Mouse (Mus musculus) ES-E14 (cell line): ENCODE data around the gene Psme4. TPM values are rescaled to one million over a fixed set of nuclear protein-coding genes. Genes with fewer than 3 reads are reported as not detected.
"Not testable (repeated sequence)": the region's sequence is repeated elsewhere in the genome, so short reads cannot be mapped to it uniquely, and the experiment has no call there.

ENCODE experiments used
- DNase-seq: peaks from one replicate; pipeline ENCODE4 v3.0.0-alpha.2; 2013; ENCODE audit warnings: low read depth, low spot score
- H3K27ac ChIP-seq: 2 replicates; pipeline ENCODE4 v1.5.1; 2012; ENCODE audit warnings: low read depth, mild to moderate bottlenecking, low read length, moderate library complexity, mixed read lengths; ENCODE audit not compliant: poor library complexity, insufficient read depth, severe bottlenecking
- H3K36me3 ChIP-seq: 2 replicates; pipeline ENCODE4 v1.6.1; 2012; ENCODE audit warnings: mild to moderate bottlenecking, low read length, moderate library complexity, mixed read lengths; ENCODE audit not compliant: control insufficient read depth, poor library complexity, insufficient read depth, severe bottlenecking
- H3K4me1 ChIP-seq, 2 experiments: fragments of 150-350 bp in 1 of 2; sonication (generic) in 1 of 2; 2 replicates each; pipeline ENCODE4 v1.6.1; 2012; ENCODE audit warnings: low read length in 2 of 2, mild to moderate bottlenecking in 1 of 2, mixed read lengths in 1 of 2; ENCODE audit not compliant: control insufficient read depth in 2 of 2, insufficient read depth in 2 of 2, poor library complexity in 1 of 2
- H3K4me3 ChIP-seq, 2 experiments: fragments of 150-350 bp in 1 of 2; sonication (generic) in 1 of 2; 2 replicates each; pipeline ENCODE4 v1.5.1; 2012; ENCODE audit warnings: low read length in 2 of 2, low read depth in 1 of 2, mild to moderate bottlenecking in 1 of 2, mixed read lengths in 1 of 2; ENCODE audit not compliant: insufficient read depth in 1 of 2, poor library complexity in 1 of 2, severe bottlenecking in 1 of 2
- H3K9ac ChIP-seq: 2 replicates; pipeline ENCODE4 v1.6.1; 2012; ENCODE audit warnings: low read depth, mild to moderate bottlenecking, low read length, mixed read lengths; ENCODE audit not compliant: poor library complexity, insufficient read depth, severe bottlenecking
- H3K9me3 ChIP-seq: fragments of 150-350 bp; sonication (generic); 2 replicates; pipeline ENCODE4 v1.6.1; 2012; ENCODE audit warnings: low read depth, mild to moderate bottlenecking, low read length; ENCODE audit not compliant: control insufficient read depth, insufficient read depth
- CHD2 ChIP-seq: IDR thresholded peaks from 2 replicates; pipeline ENCODE4 v1.6.1; 2014; ENCODE audit warnings: mild to moderate bottlenecking, low read depth, low read length, inconsistent platforms
- HCFC1 ChIP-seq: IDR thresholded peaks from 2 replicates; pipeline ENCODE4 v1.6.1; 2012; ENCODE audit warnings: low read length, inconsistent platforms, borderline replicate concordance; ENCODE audit not compliant: insufficient read depth
- MAFK ChIP-seq: IDR thresholded peaks from 2 replicates; pipeline ENCODE4 v1.6.1; 2014; ENCODE audit warnings: mild to moderate bottlenecking, low read depth, low read length, inconsistent platforms; ENCODE audit not compliant: insufficient read depth
- ZC3H11A ChIP-seq: IDR thresholded peaks from 2 replicates; pipeline ENCODE4 v1.6.1; 2012; ENCODE audit warnings: low read depth, mild to moderate bottlenecking, inconsistent platforms, low read length, borderline replicate concordance
- ZNF384 ChIP-seq: IDR thresholded peaks from 2 replicates; pipeline ENCODE4 v1.6.1; 2012; ENCODE audit warnings: low read depth, low read length, inconsistent platforms
- in situ Hi-C, 2 experiments: fragments of 600-800 bp; cut with MboI; formaldehyde crosslinking; loops; one replicate each; pipeline ENCODE4 v1.15.1; 2025; ENCODE audit warnings: low sequenced_read_pairs in 2 of 2, inconsistent platforms in 1 of 2; ENCODE audit not compliant: unreplicated experiment in 2 of 2
- total RNA-seq: library from RNA; depleted of rRNA; stranded (reverse); fragments of 300-350 nt; gene quantifications from 2 replicates; pipeline ENCODE4 v1.2.3, GENCODE M21; 2012

The Psme4 gene
- total RNA-seq, 1 experiment = 91.2 TPM

- peak; percentile 75 for TF ChIP-seq MAFK
- H3K4me1 ChIP-seq = peaks cover 0 to 19% of the 10 kb centered on the region in 2 experiments; a peak in 3 of 4 replicates
- H3K36me3 ChIP-seq, DNase-seq, H3K9me3 ChIP-seq, in situ Hi-C loops: not testable (repeated sequence)
- H3K9ac ChIP-seq = peak overlapping the region; percentile 79
- H3K27ac ChIP-seq = peak overlapping the region; percentile 47; the same call in 1 of the 2 replicates
- H3K4me3 ChIP-seq = peak overlapping the region; percentile 61 to 73
These were observed 17.1 kb upstream of the Psme4 start for GRCm38 (mm10) chr11:30754486-30754854.

- peaks cover 2% of the 10 kb centered on the region for H3K36me3 ChIP-seq
- in situ Hi-C loops = no loop called here
- DNase-seq = no peak
- H3K4me3 ChIP-seq = peak overlapping the region; percentile 73 to 79
- H3K9ac ChIP-seq = peak overlapping the region; percentile 79
- peak overlapping the region; percentile 54 for H3K27ac ChIP-seq
- H3K9me3 ChIP-seq = no peaks in the 10 kb centered on the region
- TF ChIP-seq ZC3H11A = no peak
- TF ChIP-seq HCFC1 = peak; percentile 8; the same call in 1 of the 2 replicates
- H3K4me1 ChIP-seq = peaks cover 0 to 17% of the 10 kb centered on the region in 2 experiments; a peak in 3 of 4 replicates
These were observed 16.5 kb upstream of the Psme4 start for GRCm38 (mm10) chr11:30754855-30755530.

- peak overlapping the region; percentile 63; the same call in 1 of the 2 replicates for H3K27ac ChIP-seq
- H3K9me3 ChIP-seq = peaks cover 2% of the 10 kb centered on the region; the same call in 1 of the 2 replicates
- no peak overlapping the region for H3K4me3 ChIP-seq
- in situ Hi-C loops = no loop called here
- no peak overlapping the region for H3K9ac ChIP-seq
- 0 out of 4 replicates have a peak, but pooled peaks cover 0 to 2% of the 10 kb centered on the region in 2 experiments for H3K4me1 ChIP-seq
- no peak for DNase-seq
- peaks cover 2% of the 10 kb centered on the region for H3K36me3 ChIP-seq
- TF ChIP-seq MAFK (no peak), ZNF384 (no peak), CHD2 (no peak), HCFC1 (no peak), ZC3H11A (no peak)
These were observed 10.1 kb upstream of the Psme4 start for GRCm38 (mm10) chr11:30761381-30761780.

GRCm38 (mm10) chr11:30761891-30762290 lies 9.6 kb upstream of the Psme4 start:
- TF ChIP-seq CHD2 (no peak), ZNF384 (no peak), MAFK (no peak), ZC3H11A (no peak), HCFC1 (no peak)
- in situ Hi-C loops = no loop called here
- Histone ChIP-seq H3K9ac (no peak overlapping the region), H3K4me3 (no peak overlapping the region), H3K4me1 (0 out of 4 replicates have a peak, but pooled peaks cover 0 to 2% of the 10 kb centered on the region in 2 experiments), H3K9me3 (peaks cover 2% of the 10 kb centered on the region; the same call in 1 of the 2 replicates), H3K27ac (peak overlapping the region; percentile 63; the same call in 1 of the 2 replicates), H3K36me3 (peaks cover 2% of the 10 kb centered on the region)
- DNase-seq = no peak

- in situ Hi-C loops = no loop called here
- 0 out of 4 replicates have a peak, but pooled peaks cover 0 to 2% of the 10 kb centered on the region in 2 experiments for H3K4me1 ChIP-seq
- DNase-seq = no peak
- H3K4me3 ChIP-seq = no peak overlapping the region
- H3K27ac ChIP-seq = no peak overlapping the region
- H3K36me3 ChIP-seq = no peaks in the 10 kb centered on the region
- H3K9me3 ChIP-seq = peaks cover 2% of the 10 kb centered on the region; the same call in 1 of the 2 replicates
- no peak overlapping the region for H3K9ac ChIP-seq
- TF ChIP-seq HCFC1 (no peak), MAFK (no peak), CHD2 (no peak)
These were observed 6.5 kb upstream of the Psme4 start for GRCm38 (mm10) chr11:30765076-30765475.
